Comparison of ENCODE assay signal across 24 mouse cellular contexts in genomic region chr1:133387539-133388268, GRCm38 (mm10). TPM values are rescaled to one million over a fixed set of nuclear protein-coding genes. Genes with fewer than 3 reads are reported as not detected.
DNase-seq lines count a peak whose midpoint lies in the region; ATAC-seq and TF ChIP-seq lines count a peak whose summit lies in the region.
"Had no signal": no experiment of that assay in that cellular context is flagged by ENCODE, and none has a peak within 500 bp of the region (broad histone marks: within the 10 kb centered on the region; RNA-seq: fewer than 3 reads in every experiment).

No protein-coding gene starts in this region.

- intact Hi-C loops in heart, postnatal 36 days (cut with DNase I), result no loop called here

- H3K27ac ChIP-seq in heart, embryonic 13.5 days (replicated peaks), result no peak overlapping the region
- no peak overlapping the region for H3K27ac ChIP-seq in liver, embryonic 11.5 days (ENCODE audit: low read depth, low read length)
- H3K27ac ChIP-seq in MEL (ENCODE audit: control insufficient read depth, low read depth, low read length), result 0 out of 2 replicates have a peak overlapping the region, but pooled peaks have one; percentile 4
- H3K27ac ChIP-seq: heart, embryonic 15.5 days; hindbrain, embryonic 14.5 days; limb, embryonic 13.5 days; lung, embryonic 15.5 days; macrophage had no signal

- H3K27me3 ChIP-seq in heart, embryonic 13.5 days (replicated peaks), result no peaks in the 10 kb centered on the region
- H3K27me3 ChIP-seq in liver, embryonic 11.5 days (replicated peaks; ENCODE audit: control insufficient read depth, insufficient read depth, low read length), result no peaks in the 10 kb centered on the region
- no peaks in the 10 kb centered on the region for H3K27me3 ChIP-seq in MEL (ENCODE audit: control insufficient read depth in 1 of 2, insufficient read depth in 2 of 2, low read length in 2 of 2)
- H3K27me3 ChIP-seq: limb, embryonic 13.5 days; lung, embryonic 15.5 days had no signal

- TF ChIP-seq CTCF in MEL (IDR thresholded peaks at IDR 0.05 in 2 of 3, conservative IDR thresholded peaks at IDR 0.05 in 1 of 3; ENCODE audit: control insufficient read depth in 1 of 3, insufficient read depth in 1 of 3, low read depth in 2 of 3, low read length in 3 of 3, poor library complexity in 1 of 3, severe bottlenecking in 1 of 3), result no peak

- ATAC-seq in heart, embryonic 13.5 days (ENCODE audit: extremely low read depth, insufficient number of reproducible peaks, low FRiP score, low TSS enrichment), result no peak
- ATAC-seq in liver, embryonic 11.5 days (replicated peaks; ENCODE audit: low FRiP score), result peak; percentile 55
- peak; percentile 35 for ATAC-seq in megakaryocyte-erythroid progenitor cell, adult 5-6 weeks (replicated peaks; ENCODE audit: low FRiP score, low TSS enrichment, poor library complexity, severe bottlenecking)

- TF ChIP-seq EP300 in MEL (IDR thresholded peaks at IDR 0.05; ENCODE audit: low read depth in 1 of 2, low read length in 2 of 2), result peak; percentile 29 to 38; a peak in 2 of 4 replicates

- DNase-seq in heart, postnatal 36 days, result no peak
- DNase-seq in liver, embryonic 11.5 days (ENCODE audit: low spot score), result no peak
- DNase-seq in liver, result no peak
- peak; percentile 18 for DNase-seq in MEL (ENCODE audit: low read depth, low spot score)
- no peak for DNase-seq in left cerebral cortex, adult 9 months (ENCODE audit: low spot score in 2 of 2)
- DNase-seq: adrenal gland, postnatal 25 days; cerebellum, adult 18-20 months; cerebellum, postnatal 36 days; gastrocnemius, postnatal 25 days; kidney, adult 8-10 months; kidney, postnatal 14 days; midbrain, embryonic 14.5 days had no signal

- H3K4me2 ChIP-seq in heart, embryonic 13.5 days, result peak overlapping the region; percentile 22
- no peak overlapping the region for H3K4me2 ChIP-seq in liver, embryonic 11.5 days
- H3K4me2 ChIP-seq: heart, embryonic 15.5 days; hindbrain, embryonic 14.5 days; limb, embryonic 13.5 days; lung, embryonic 15.5 days had no signal

- WGBS in heart, embryonic 13.5 days, result 43% methylated on average over 19 of the region's 19 CpGs
- 59% methylated on average over 19 of the region's 19 CpGs for WGBS in liver, embryonic 11.5 days

- peak overlapping the region; percentile 14; the same call in 1 of the 2 replicates for H3K9ac ChIP-seq in heart, embryonic 13.5 days
- H3K9ac ChIP-seq in liver, embryonic 11.5 days (ENCODE audit: low read depth, low read length), result no peak overlapping the region
- no peak overlapping the region for H3K9ac ChIP-seq in MEL (ENCODE audit: control insufficient read depth, low read depth, low read length, poor library complexity, severe bottlenecking)
- H3K9ac ChIP-seq: heart, embryonic 15.5 days; hindbrain, embryonic 14.5 days; limb, embryonic 13.5 days; lung, embryonic 15.5 days had no signal

- peaks cover 67% of the 10 kb centered on the region for H3K36me3 ChIP-seq in heart, embryonic 13.5 days
- H3K36me3 ChIP-seq in liver, embryonic 11.5 days (ENCODE audit: control insufficient read depth, insufficient read depth, low read length), result peaks cover 3% of the 10 kb centered on the region; the same call in 1 of the 2 replicates
- H3K36me3 ChIP-seq in MEL (ENCODE audit: control insufficient read depth in 1 of 2, insufficient read depth in 2 of 2, low read length in 2 of 2), result peaks cover 0 to 3% of the 10 kb centered on the region in 2 experiments; a peak in 1 of 4 replicates
- H3K36me3 ChIP-seq: G1E; heart, embryonic 15.5 days had no signal

- H3K79me2 ChIP-seq in MEL (ENCODE audit: control insufficient read depth, insufficient read depth, low read length, poor library complexity), result no peaks in the 10 kb centered on the region

- no peak for TF ChIP-seq POLR2A in MEL (IDR thresholded peaks at IDR 0.05; ENCODE audit: control insufficient read depth in 1 of 2, insufficient read depth in 1 of 2, low read depth in 1 of 2, low read length in 2 of 2, poor library complexity in 1 of 2)

- H3K4me3 ChIP-seq in heart, embryonic 13.5 days, result no peak overlapping the region
- no peak overlapping the region for H3K4me3 ChIP-seq in liver, embryonic 11.5 days (ENCODE audit: low read depth, low read length)
- H3K4me3 ChIP-seq in MEL (ENCODE audit: control insufficient read depth in 1 of 2, insufficient read depth in 1 of 2, low read depth in 2 of 2, low read length in 2 of 2), result no peak overlapping the region
- H3K4me3 ChIP-seq: embryonic facial prominence, embryonic 10.5 days; heart, embryonic 15.5 days; limb, embryonic 13.5 days; lung, embryonic 15.5 days; myocyte had no signal

- H3K9me3 ChIP-seq in heart, embryonic 13.5 days, result no peaks in the 10 kb centered on the region
- H3K9me3 ChIP-seq in liver, embryonic 11.5 days (ENCODE audit: control insufficient read depth, low read length), result no peaks in the 10 kb centered on the region
- H3K9me3 ChIP-seq in MEL (replicated peaks; ENCODE audit: insufficient read depth, low read length), result no peaks in the 10 kb centered on the region
- H3K9me3 ChIP-seq: G1E; heart, embryonic 15.5 days; limb, embryonic 13.5 days; lung, embryonic 15.5 days had no signal

- no peak for TF ChIP-seq RAD21 in MEL (IDR thresholded peaks at IDR 0.05; ENCODE audit: low read depth, low read length)

- H3K4me1 ChIP-seq in heart, embryonic 13.5 days, result peaks cover 6% of the 10 kb centered on the region
- no peaks in the 10 kb centered on the region; the same call in 1 of the 2 replicates for H3K4me1 ChIP-seq in liver, embryonic 11.5 days (replicated peaks; ENCODE audit: control insufficient read depth, insufficient read depth, low read length)
- H3K4me1 ChIP-seq in MEL (ENCODE audit: control insufficient read depth in 1 of 2, insufficient read depth in 2 of 2, low read length in 2 of 2), result peaks cover 5 to 11% of the 10 kb centered on the region in 2 experiments; a peak in 2 of 4 replicates

TF ChIP-seq in MEL, 35 proteins besides CTCF, POLR2A, EP300 and RAD21:
- TF ChIP-seq ZNF384 (IDR thresholded peaks at IDR 0.05; ENCODE audit: low read depth, low read length), result no peak
- no peak for TF ChIP-seq HCFC1 (IDR thresholded peaks at IDR 0.05; ENCODE audit: low read depth, low read length)
- TF ChIP-seq TCF12 (IDR thresholded peaks at IDR 0.05; ENCODE audit: low read depth, low read length), result peak; percentile 59; the same call in 1 of the 2 replicates
- TF ChIP-seq ETS1 (IDR thresholded peaks at IDR 0.05; ENCODE audit: low read depth, low read length), result peak; percentile 44; the same call in 1 of the 2 replicates
- peak; percentile 51; the same call in 1 of the 2 replicates for TF ChIP-seq GATA1 (IDR thresholded peaks at IDR 0.05; ENCODE audit: low read depth, low read length)

RNA-seq across cellular contexts. Expression of gene Etnk2, which starts 24.3 kb away (rescaled TPM):
- 1.5 and 1.6 TPM in 2 replicates for polyA plus RNA-seq in heart, embryonic 13.5 days (2015; fragmentation: Nextera tagmentation; extraction: Ambion mirVana)
- total RNA-seq in heart, postnatal 36 days (2021), result under 1 TPM; 0.38 to 0.50 TPM
- polyA plus RNA-seq in liver, embryonic 11.5 days (2014; fragmentation: Nextera tagmentation; extraction: Ambion mirVana), result 4.5 and 5.8 TPM in 2 replicates
- total RNA-seq in MEL (2012; rRNA removed), result 0.08 TPM in 1 of 2 replicates, not detected in the other
- under 1 TPM in 1 of 2 experiments, not detected in 1; 0.06 TPM for polyA plus RNA-seq in MEL (2012; ENCODE audit: insufficient read depth in 1 of 2, insufficient read length in 2 of 2, low read depth in 1 of 2, low replicate concordance in 2 of 2, missing spikeins in 1 of 2)
- not detected in 2 replicates for total RNA-seq in megakaryocyte-erythroid progenitor cell, adult 5-6 weeks (2014; fragmentation: Nextera tagmentation)
- not detected in 2 replicates for total RNA-seq in megakaryocyte-erythroid progenitor cell, adult 5-6 weeks (2017)
- polyA plus RNA-seq: G1E, macrophage had no signal

RNA-seq across cellular contexts. Expression of gene Sox13, which starts 36.5 kb away (rescaled TPM):
- polyA plus RNA-seq in heart, embryonic 13.5 days (2015; fragmentation: Nextera tagmentation; extraction: Ambion mirVana), result 4.3 and 4.9 TPM in 2 replicates
- total RNA-seq in heart, postnatal 36 days (2021), result 10 to 100 TPM; 16.1 to 16.7 TPM
- 4.1 and 4.4 TPM in 2 replicates for polyA plus RNA-seq in liver, embryonic 11.5 days (2014; fragmentation: Nextera tagmentation; extraction: Ambion mirVana)
- not detected in 2 replicates for total RNA-seq in MEL (2012; rRNA removed)
- polyA plus RNA-seq in MEL (2012; ENCODE audit: insufficient read depth in 1 of 2, insufficient read length in 2 of 2, low read depth in 1 of 2, low replicate concordance in 2 of 2, missing spikeins in 1 of 2), result under 1 TPM in 1 of 2 experiments, not detected in 1; 0.03 TPM
- total RNA-seq in megakaryocyte-erythroid progenitor cell, adult 5-6 weeks (2014; fragmentation: Nextera tagmentation), result 0.33 and 3.8 TPM in 2 replicates
- total RNA-seq in megakaryocyte-erythroid progenitor cell, adult 5-6 weeks (2017), result 0.69 TPM in 1 of 2 replicates, not detected in the other

RNA-seq across cellular contexts. Expression of gene Ren1, which starts 37.4 kb away (rescaled TPM):
- polyA plus RNA-seq in heart, embryonic 13.5 days (2015; fragmentation: Nextera tagmentation; extraction: Ambion mirVana), result 0.39 TPM in 1 of 2 replicates, not detected in the other
- under 1 TPM in 1 of 2 experiments, not detected in 1; 0.22 TPM for total RNA-seq in heart, postnatal 36 days (2021)
- polyA plus RNA-seq in liver, embryonic 11.5 days (2014; fragmentation: Nextera tagmentation; extraction: Ambion mirVana), result 0.30 and 0.40 TPM in 2 replicates
- total RNA-seq in MEL (2012; rRNA removed), result 6.9 and 7.1 TPM in 2 replicates
- 10 to 100 TPM in 1 of 2 experiments, not detected in 1; 16.8 TPM for polyA plus RNA-seq in MEL (2012; ENCODE audit: insufficient read depth in 1 of 2, insufficient read length in 2 of 2, low read depth in 1 of 2, low replicate concordance in 2 of 2, missing spikeins in 1 of 2)
- total RNA-seq in megakaryocyte-erythroid progenitor cell, adult 5-6 weeks (2014; fragmentation: Nextera tagmentation), result not detected in 2 replicates
- not detected in 2 replicates for total RNA-seq in megakaryocyte-erythroid progenitor cell, adult 5-6 weeks (2017)
- total RNA-seq: G1E; gastrocnemius, postnatal 25 days; left cerebral cortex, postnatal 14 days had no signal
- polyA plus RNA-seq: embryonic facial prominence, embryonic 10.5 days; forebrain, embryonic 11.5 days; G1E; macrophage; midbrain, embryonic 14.5 days; myocyte had no signal
